Mouse (Mus musculus) myocyte (in vitro differentiated cells): ENCODE measurements around the gene Bicd2. TPM values are rescaled to one million over a fixed set of nuclear protein-coding genes. Genes with fewer than 3 reads are reported as not detected.

Experiments
- H3K27me3 ChIP-seq: one replicate; pipeline ENCODE4 v1.6.1; 2011; ENCODE audit not compliant: control insufficient read depth, insufficient read depth, insufficient read length
- H3K36me3 ChIP-seq: one replicate; pipeline ENCODE4 v1.6.1; 2011; ENCODE audit not compliant: control insufficient read depth, insufficient read depth
- H3K4me2 ChIP-seq: one replicate; pipeline ENCODE4 v1.6.1; 2011; ENCODE audit warnings: low read depth, control low read depth
- H3K4me3 ChIP-seq: one replicate; pipeline ENCODE4 v1.5.1; 2011; ENCODE audit warnings: mild to moderate bottlenecking, control low read depth, moderate library complexity
- H3K79me2 ChIP-seq: one replicate; pipeline ENCODE4 v1.6.1; 2011; ENCODE audit not compliant: control insufficient read depth, insufficient read depth
- H3ac ChIP-seq: one replicate; pipeline ENCODE4 v1.6.1; 2011; ENCODE audit not compliant: control insufficient read depth, insufficient read length
- CEBPB ChIP-seq: IDR thresholded peaks from 2 replicates; pipeline ENCODE4 v1.6.1; 2011; ENCODE audit warnings: mild to moderate bottlenecking, moderate library complexity; ENCODE audit not compliant: poor library complexity, insufficient read depth, severe bottlenecking
- E2F4 ChIP-seq: IDR thresholded peaks from one replicate; pipeline ENCODE4 v1.6.1; 2011; ENCODE audit warnings: mild to moderate bottlenecking, control low read depth, moderate library complexity; ENCODE audit not compliant: insufficient read depth
- MAX ChIP-seq: IDR thresholded peaks from one replicate; pipeline ENCODE4 v1.6.1; 2011; ENCODE audit warnings: low read depth, mild to moderate bottlenecking, control low read depth
- MYOD1 ChIP-seq, 3 experiments: IDR thresholded peaks; one replicate each; pipeline ENCODE4 v1.6.1; 2011; ENCODE audit warnings: control low read depth in 2 of 3, low read depth in 2 of 3, mild to moderate bottlenecking in 2 of 3, moderate library complexity in 1 of 3; ENCODE audit not compliant: insufficient read length in 2 of 3, control insufficient read depth in 1 of 3
- MYOG ChIP-seq, 3 experiments: IDR thresholded peaks; one replicate each; pipeline ENCODE4 v1.6.1; 2011; ENCODE audit warnings: control low read depth in 2 of 3, low read depth in 2 of 3, mild to moderate bottlenecking in 2 of 3; ENCODE audit not compliant: insufficient read length in 2 of 3, control insufficient read depth in 1 of 3, insufficient read depth in 1 of 3
- POLR2A ChIP-seq: IDR thresholded peaks from one replicate; pipeline ENCODE4 v1.6.1; 2011; ENCODE audit warnings: low read depth, mild to moderate bottlenecking, control low read depth, moderate library complexity; ENCODE audit not compliant: insufficient read length
- POLR2AphosphoS2 ChIP-seq: IDR thresholded peaks from one replicate; pipeline ENCODE4 v1.6.1; 2011; ENCODE audit warnings: low read depth, control low read depth; ENCODE audit not compliant: insufficient read length
- REST ChIP-seq: IDR thresholded peaks from one replicate; pipeline ENCODE4 v1.6.1; 2011; ENCODE audit warnings: mild to moderate bottlenecking, control low read depth, moderate library complexity; ENCODE audit not compliant: insufficient read depth, insufficient read length
- SRF ChIP-seq: IDR thresholded peaks from one replicate; pipeline ENCODE4 v1.6.1; 2011; ENCODE audit warnings: low read depth; ENCODE audit not compliant: control insufficient read depth, insufficient read length
- TCF12 ChIP-seq: IDR thresholded peaks from one replicate; pipeline ENCODE4 v1.6.1; 2011; ENCODE audit warnings: mild to moderate bottlenecking, control low read depth; ENCODE audit not compliant: poor library complexity, insufficient read depth, severe bottlenecking
- TCF3 ChIP-seq: IDR thresholded peaks from one replicate; pipeline ENCODE4 v1.6.1; 2011; ENCODE audit warnings: low read depth, control low read depth; ENCODE audit not compliant: insufficient read length
- USF1 ChIP-seq: IDR thresholded peaks from one replicate; pipeline ENCODE4 v1.6.1; 2011; ENCODE audit warnings: low read depth, mild to moderate bottlenecking, control low read depth, moderate library complexity
- polyA plus RNA-seq: library from polyadenylated mRNA; unstranded; fragments of >200 nt; fragmentation: generic; extraction: Trizol; gene quantifications from one replicate; pipeline ENCODE4 v1.2.1, GENCODE M21; 2012; ENCODE audit warnings: missing spikeins

The Bicd2 gene
- polyA plus RNA-seq, 1 experiment, result 94.9 TPM

DNA sequence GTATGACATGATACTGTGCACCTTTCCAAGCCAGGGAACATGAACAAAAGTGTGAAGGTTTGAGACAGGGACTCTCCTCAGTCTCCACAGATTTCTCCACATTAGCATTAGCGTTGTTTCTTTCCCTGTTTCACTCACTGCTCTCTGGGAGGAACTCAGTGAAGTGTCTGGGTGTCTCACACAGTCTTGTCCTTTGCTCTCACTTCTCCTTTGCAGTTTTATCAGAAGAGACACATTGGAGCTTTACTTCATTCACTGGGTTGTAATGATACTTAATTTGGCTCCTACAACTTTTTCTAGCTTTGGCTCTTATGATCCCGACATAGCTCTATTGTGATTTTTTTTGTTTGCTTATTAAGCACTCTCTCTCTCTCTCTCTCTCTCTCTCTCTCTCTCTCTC lies 7.1 kb downstream of the Bicd2 start:
- peaks cover 94% of the 10 kb centered on the region for H3K79me2 ChIP-seq
- no peak for TF ChIP-seq TCF12
- no peak for TF ChIP-seq USF1
- TF ChIP-seq E2F4, result no peak
- no peak for TF ChIP-seq POLR2AphosphoS2
- no peak for TF ChIP-seq TCF3
- TF ChIP-seq MYOD1 (IDR thresholded peaks at IDR 0.05; ENCODE audit: control insufficient read depth in 1 of 3, insufficient read length in 2 of 3, low read depth in 2 of 3), result no peak
- no peak for TF ChIP-seq REST
- H3K4me2 ChIP-seq, result peak overlapping the region; percentile 16

DNA sequence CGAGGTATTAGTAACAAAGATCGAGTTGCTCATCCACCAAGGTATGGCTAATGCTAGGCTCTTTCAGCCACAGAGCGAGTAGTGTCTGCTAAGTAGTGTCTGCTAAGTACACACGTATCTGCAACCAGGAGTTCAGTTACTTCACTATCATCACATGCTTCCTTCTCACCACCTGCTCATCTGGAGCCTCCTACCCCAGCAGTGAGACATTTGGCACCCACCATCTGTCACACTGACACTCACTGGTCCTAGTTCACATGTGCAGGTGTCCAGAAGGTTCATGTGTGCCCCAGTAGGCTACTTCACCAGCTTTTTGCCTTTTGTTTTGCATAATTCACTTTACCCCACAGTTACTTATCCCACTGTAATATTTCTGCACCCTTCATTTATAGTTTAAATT lies 8.0 kb downstream of the Bicd2 start:
- Histone ChIP-seq H3K79me2 (peaks cover 94% of the 10 kb centered on the region), H3K36me3 (no peaks in the 10 kb centered on the region), H3K27me3 (no peaks in the 10 kb centered on the region), H3ac (no peak overlapping the region), H3K4me3 (no peak overlapping the region), H3K4me2 (no peak overlapping the region)
- TF ChIP-seq SRF (no peak), TCF12 (peak; percentile 71), TCF3 (peak; percentile 52), MYOG (IDR thresholded peaks at IDR 0.05; ENCODE audit: control insufficient read depth in 1 of 3, insufficient read depth in 1 of 3, insufficient read length in 2 of 3, low read depth in 2 of 3) (peak; percentile 43 to 91 (median 83)), MYOD1 (IDR thresholded peaks at IDR 0.05; ENCODE audit: control insufficient read depth in 1 of 3, insufficient read length in 2 of 3, low read depth in 2 of 3) (peak in 2 of 3 experiments; percentile 90 to 92)

More for the DNA sequence above, 7.1 kb downstream of the Bicd2 start:
- no peak overlapping the region for H3ac ChIP-seq
- H3K4me3 ChIP-seq, result no peak overlapping the region
- H3K36me3 ChIP-seq, result no peaks in the 10 kb centered on the region
- no peaks in the 10 kb centered on the region for H3K27me3 ChIP-seq

DNA sequence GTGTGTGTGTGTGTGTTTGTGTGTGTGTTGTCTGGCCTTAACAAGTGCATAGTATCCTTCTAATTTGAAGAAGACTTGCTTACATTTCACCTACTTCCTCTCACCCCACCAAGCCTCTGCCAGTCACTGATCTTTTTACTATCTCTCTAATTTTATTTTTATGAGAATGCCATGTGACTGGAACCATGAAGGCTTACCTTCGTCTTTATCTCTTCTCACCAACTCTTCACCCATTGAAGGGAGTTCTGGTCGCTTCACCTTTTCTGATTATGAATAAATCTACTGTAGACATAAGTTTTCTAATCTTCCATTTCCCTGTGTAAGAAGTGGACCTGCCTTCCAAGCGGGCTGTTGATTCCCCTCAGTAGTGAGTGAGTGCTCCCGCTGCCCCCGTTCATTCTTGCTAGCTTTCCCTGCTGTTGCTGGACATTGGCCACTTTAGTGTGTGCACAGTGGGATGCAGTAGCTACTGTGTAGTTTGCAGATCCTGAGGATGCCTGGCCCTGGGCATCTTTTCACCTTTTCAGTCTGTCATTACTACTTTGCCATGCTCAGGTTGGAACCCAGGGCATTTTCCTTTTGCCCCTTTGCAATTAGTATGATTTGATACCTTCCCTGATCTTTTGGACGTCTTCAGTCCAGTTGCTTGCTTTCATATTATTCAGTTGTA lies 8.6 kb downstream of the Bicd2 start:
- Histone ChIP-seq H3K79me2 (peaks cover 94% of the 10 kb centered on the region), H3K4me2 (peak overlapping the region; percentile 65), H3K27me3 (no peaks in the 10 kb centered on the region), H3ac (no peak overlapping the region), H3K36me3 (no peaks in the 10 kb centered on the region), H3K4me3 (no peak overlapping the region)
- TF ChIP-seq POLR2AphosphoS2, result no peak
- no peak for TF ChIP-seq USF1
- no peak for TF ChIP-seq SRF
- TF ChIP-seq REST, result no peak
- TF ChIP-seq TCF12, result no peak
- no peak for TF ChIP-seq POLR2A
- no peak for TF ChIP-seq TCF3
- no peak for TF ChIP-seq E2F4
- TF ChIP-seq MAX, result no peak

DNA sequence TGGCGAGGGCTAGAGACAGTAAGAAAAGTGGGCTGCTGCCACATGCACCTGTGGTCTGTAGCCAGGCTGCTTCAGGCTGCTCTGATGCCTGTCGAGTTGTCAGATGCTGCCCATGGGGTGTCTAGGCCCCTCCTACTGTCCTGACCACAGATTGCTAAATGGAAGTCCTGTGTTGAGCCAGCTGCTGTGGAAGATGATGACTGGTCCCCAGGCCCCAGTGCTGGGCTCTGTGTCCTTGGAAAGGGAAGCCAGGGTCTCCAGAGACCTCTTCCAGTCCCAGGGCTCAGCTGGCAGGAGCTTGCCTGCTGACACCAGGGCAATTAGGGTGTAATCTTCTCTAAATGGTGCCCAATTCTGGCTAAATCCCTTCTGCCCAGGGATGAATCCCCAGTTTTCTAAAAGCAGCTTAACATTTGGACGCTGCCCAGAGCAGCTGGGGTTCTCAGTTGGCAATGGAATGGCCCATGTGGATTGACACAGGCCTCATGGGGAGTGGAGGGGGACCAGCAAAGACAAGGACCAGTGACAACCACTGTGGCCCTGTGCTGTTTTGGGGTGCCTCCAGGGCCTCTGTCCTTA lies 11.3 kb downstream of the Bicd2 start:
- Histone ChIP-seq H3K36me3 (no peaks in the 10 kb centered on the region), H3K27me3 (no peaks in the 10 kb centered on the region), H3K4me3 (no peak overlapping the region), H3K79me2 (peaks cover 89% of the 10 kb centered on the region), H3ac (no peak overlapping the region), H3K4me2 (peak overlapping the region; percentile 65)
- peak; percentile 72 to 98 (median 88) for TF ChIP-seq MYOG (IDR thresholded peaks at IDR 0.05; ENCODE audit: control insufficient read depth in 1 of 3, insufficient read depth in 1 of 3, insufficient read length in 2 of 3, low read depth in 2 of 3)
- no peak for TF ChIP-seq SRF
- no peak for TF ChIP-seq REST
- peak; percentile 42 for TF ChIP-seq POLR2A
- no peak for TF ChIP-seq USF1
- no peak for TF ChIP-seq E2F4
- peak; percentile 65 for TF ChIP-seq POLR2AphosphoS2
- TF ChIP-seq MYOD1 (IDR thresholded peaks at IDR 0.05; ENCODE audit: control insufficient read depth in 1 of 3, insufficient read length in 2 of 3, low read depth in 2 of 3), result peak; percentile 39 to 93 (median 93)
- peak; percentile 70 for TF ChIP-seq TCF3
- peak; percentile 77 for TF ChIP-seq TCF12
- no peak for TF ChIP-seq MAX
- peak; percentile 86 for TF ChIP-seq CEBPB

DNA sequence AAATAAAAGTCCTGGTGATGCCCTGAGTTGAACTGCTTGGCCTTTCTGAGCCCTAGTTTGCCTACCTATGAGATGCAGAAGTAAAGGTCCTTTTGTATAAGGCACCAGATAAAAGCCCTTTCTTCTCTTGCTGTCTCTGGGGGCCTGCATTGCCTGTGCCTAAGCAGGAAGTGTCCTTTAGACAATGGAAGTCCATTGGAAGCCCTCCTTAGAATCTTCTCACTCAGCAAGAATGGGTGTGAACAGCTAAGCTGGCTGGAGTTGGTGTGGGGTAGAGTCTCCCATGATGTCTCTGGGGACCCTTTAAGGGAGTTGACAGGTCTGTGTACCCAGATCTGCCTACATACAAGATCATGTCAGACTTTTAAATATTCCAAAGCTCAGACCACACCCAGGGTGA lies 12.0 kb downstream of the Bicd2 start:
- no peak for TF ChIP-seq TCF12
- TF ChIP-seq CEBPB, result no peak
- no peak for TF ChIP-seq POLR2A
- TF ChIP-seq SRF, result no peak
- TF ChIP-seq REST, result no peak
- TF ChIP-seq MAX, result no peak
- no peak for TF ChIP-seq TCF3
- TF ChIP-seq E2F4, result no peak
- no peak for TF ChIP-seq MYOD1 (IDR thresholded peaks at IDR 0.05; ENCODE audit: control insufficient read depth in 1 of 3, insufficient read length in 2 of 3, low read depth in 2 of 3)
- TF ChIP-seq POLR2AphosphoS2, result no peak
- no peak for TF ChIP-seq MYOG (IDR thresholded peaks at IDR 0.05; ENCODE audit: control insufficient read depth in 1 of 3, insufficient read depth in 1 of 3, insufficient read length in 2 of 3, low read depth in 2 of 3)
- TF ChIP-seq USF1, result no peak
- no peak overlapping the region for H3ac ChIP-seq

More for the DNA sequence above, 12.0 kb downstream of the Bicd2 start:
- H3K36me3 ChIP-seq, result no peaks in the 10 kb centered on the region
- H3K4me3 ChIP-seq, result no peak overlapping the region
- H3K27me3 ChIP-seq, result no peaks in the 10 kb centered on the region
- peaks cover 88% of the 10 kb centered on the region for H3K79me2 ChIP-seq
- peak overlapping the region; percentile 65 for H3K4me2 ChIP-seq
